ENCODE assay signal across 16 mouse cellular contexts in genomic region chr6:76378674-76379073, GRCm38 (mm10).
"Had no signal": no experiment of that assay in that cellular context is flagged by ENCODE, and none has a peak within 500 bp of the region (broad histone marks: within the 10 kb centered on the region; RNA-seq: fewer than 3 reads in every experiment).

No protein-coding gene starts in this region.

- H3K4me2 ChIP-seq: lung, embryonic 15.5 days; midbrain, embryonic 11.5 days; midbrain, embryonic 13.5 days; midbrain, embryonic 15.5 days; neural tube, embryonic 12.5 days had no signal

- H3K9ac ChIP-seq: liver, postnatal 0 days; lung, embryonic 15.5 days; midbrain, embryonic 13.5 days; midbrain, embryonic 15.5 days; neural tube, embryonic 12.5 days had no signal

- DNase-seq: liver, postnatal 0 days; lung, adult 2 months; lung, postnatal 14 days; lung, postnatal 36 days; right cerebral cortex, postnatal 14 days; thymus, adult 18-20 months; thymus, postnatal 14 days; thymus, postnatal 36 days had no signal

- H3K27me3 ChIP-seq: lung, embryonic 15.5 days; megakaryocyte, embryonic 14.5 days; midbrain, embryonic 13.5 days; midbrain, embryonic 15.5 days; neural tube, embryonic 12.5 days had no signal

- H3K4me1 ChIP-seq: lung, embryonic 15.5 days; megakaryocyte, embryonic 14.5 days; midbrain, embryonic 13.5 days; midbrain, embryonic 15.5 days; neural tube, embryonic 12.5 days had no signal

- H3K9me3 ChIP-seq: lung, embryonic 15.5 days; midbrain, embryonic 13.5 days; midbrain, embryonic 15.5 days; neural tube, embryonic 12.5 days had no signal

- H3K36me3 ChIP-seq: lung, embryonic 15.5 days; midbrain, embryonic 13.5 days; midbrain, embryonic 15.5 days; neural tube, embryonic 12.5 days had no signal

- H3K4me3 ChIP-seq: lung, embryonic 15.5 days; megakaryocyte, embryonic 14.5 days; midbrain, embryonic 13.5 days; midbrain, embryonic 15.5 days; neural tube, embryonic 12.5 days had no signal

- ATAC-seq: liver, postnatal 0 days; lung, postnatal 0 days; midbrain, embryonic 13.5 days; midbrain, embryonic 15.5 days had no signal

- H3K27ac ChIP-seq: lung, embryonic 15.5 days; macrophage; midbrain, embryonic 13.5 days; midbrain, embryonic 15.5 days; neural tube, embryonic 12.5 days had no signal
